Mouse (Mus musculus): Measurements from ENCODE around the gene Rab11a.
"Not testable (repeated sequence)": the region's sequence is repeated elsewhere in the genome, so short reads cannot be mapped to it uniquely, and the experiment has no call there.

Rab11a gene

DNA sequence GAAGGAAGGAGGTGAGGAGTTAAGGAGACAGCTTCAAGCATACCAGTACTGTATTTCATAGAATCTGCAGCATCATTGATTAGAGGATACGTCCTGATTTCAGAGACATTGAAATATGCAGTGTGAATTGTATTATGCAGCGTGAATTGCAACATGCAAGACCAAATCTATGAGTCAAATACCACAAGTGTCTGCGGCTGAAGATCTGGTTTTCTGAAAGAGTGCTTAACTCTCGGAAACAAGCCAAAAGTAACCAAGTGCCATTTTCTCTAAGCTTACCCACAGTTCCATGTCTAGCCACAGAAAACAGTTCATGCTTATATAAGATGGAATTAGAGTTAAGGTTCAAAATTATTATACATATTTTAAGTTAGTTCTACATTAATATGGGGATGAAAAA, 10.2 kb upstream of the Rab11a start:
- in situ Hi-C loops (cut with MboI, MseI) = no loop called here

DNA sequence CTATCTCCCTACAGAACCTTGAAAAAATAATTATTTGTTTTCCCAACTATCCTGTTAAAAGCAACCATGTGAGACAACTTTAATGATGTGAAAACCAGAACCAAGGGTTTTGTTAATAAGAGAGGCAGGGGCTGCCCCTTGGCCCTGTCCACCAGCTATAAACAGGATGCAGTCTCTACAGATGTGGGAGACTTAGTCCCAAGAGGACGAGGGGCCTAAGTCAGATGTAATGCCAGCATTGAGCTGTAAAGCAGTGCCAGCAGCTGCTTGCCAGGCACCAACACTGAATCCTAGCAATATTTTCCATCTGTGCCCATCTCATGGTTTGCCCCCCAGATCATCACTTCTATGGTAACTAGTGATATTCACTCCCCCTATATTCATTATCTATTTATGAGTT, 4.9 kb upstream of the Rab11a start:
- in situ Hi-C loops (cut with MboI, MseI) = no loop called here

GRCm38 (mm10) chr9:64739001-64739400, 1.4 kb upstream of the Rab11a start:
- in situ Hi-C loops (cut with MboI, MseI) = no loop called here

GRCm38 (mm10) chr9:64736639-64737405, 736 bp downstream of the Rab11a start:
- in situ Hi-C loops (cut with MboI, MseI) = no loop called here

GRCm38 (mm10) chr9:64736076-64736638, 1.4 kb downstream of the Rab11a start:
- in situ Hi-C loops (cut with MboI, MseI) = no loop called here

DNA sequence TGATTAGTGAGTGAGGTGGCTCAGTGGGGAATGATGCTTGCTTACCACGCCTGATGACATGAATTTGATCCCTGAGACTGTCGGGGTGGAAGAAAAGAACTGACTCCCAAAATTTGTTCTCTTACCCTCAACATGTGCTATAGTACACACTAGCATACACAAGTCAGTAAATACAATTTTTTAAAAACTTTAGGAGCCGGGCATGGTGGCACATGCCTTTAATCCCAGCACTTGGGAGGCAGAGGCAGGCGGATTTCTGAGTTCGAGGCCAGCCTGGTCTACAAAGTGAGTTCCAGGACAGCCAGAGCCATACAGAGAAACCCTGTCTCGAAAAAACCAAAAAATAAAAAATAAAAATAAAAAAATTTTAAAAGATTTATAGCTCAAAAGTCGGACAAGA, 2.6 kb downstream of the Rab11a start:
- in situ Hi-C loops (cut with MboI, MseI) = not testable (repeated sequence)

- in situ Hi-C loops (cut with MboI, MseI) = no loop called here
Observed at GRCm38 (mm10) chr9:64734166-64734565, 3.4 kb downstream of the Rab11a start.

- in situ Hi-C loops (cut with MboI, MseI) = no loop called here
Observed at GRCm38 (mm10) chr9:64731029-64731560, 6.5 kb downstream of the Rab11a start.

DNA sequence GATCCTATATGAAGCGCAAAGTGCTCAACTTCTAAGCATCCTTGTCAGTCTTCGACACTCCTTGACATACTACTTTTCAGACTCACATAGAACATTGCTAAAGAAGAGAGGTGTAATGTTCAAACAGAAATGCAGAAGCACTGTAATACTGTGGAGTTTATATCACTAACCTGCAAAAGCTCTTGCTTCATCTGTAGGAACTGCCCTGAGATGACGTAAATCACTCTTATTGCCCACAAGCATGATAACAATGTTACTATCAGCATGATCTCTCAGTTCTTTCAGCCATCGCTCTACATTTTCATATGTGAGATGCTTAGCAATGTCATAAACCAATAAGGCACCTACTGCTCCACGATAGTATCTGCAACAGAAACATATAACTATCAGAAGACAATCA, 11.1 kb downstream of the Rab11a start:
- in situ Hi-C loops (cut with MboI, MseI) = no loop called here

DNA sequence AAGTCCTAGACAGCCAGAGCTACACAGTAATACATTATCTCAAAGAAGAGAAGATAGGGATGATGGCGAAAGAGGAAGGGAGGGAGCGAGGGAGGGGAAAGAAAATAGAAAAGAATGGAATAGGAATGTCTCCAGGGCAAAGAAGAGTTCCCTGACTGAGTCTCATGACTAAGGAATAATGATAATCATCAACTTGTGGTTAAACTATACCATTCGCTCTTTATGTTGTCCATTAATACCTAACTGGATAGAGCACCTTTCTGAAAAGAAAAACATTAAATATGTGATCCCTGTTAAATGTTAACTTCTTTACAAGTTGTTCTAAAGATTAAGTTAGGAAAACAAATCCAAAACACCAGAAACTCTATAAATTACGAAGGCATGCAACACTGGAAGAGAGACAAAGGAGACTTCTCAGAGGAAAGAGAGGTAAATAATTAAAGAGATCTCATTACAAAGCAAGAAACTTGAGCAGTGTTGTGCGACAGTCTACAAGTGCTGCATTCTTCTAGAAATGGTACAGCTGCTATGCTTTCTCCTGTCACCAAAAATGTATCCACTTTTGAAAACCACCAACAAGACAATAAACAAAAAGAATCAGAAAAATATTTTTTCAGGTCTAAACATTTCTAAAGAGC, 17.9 kb downstream of the Rab11a start:
- in situ Hi-C loops (cut with MboI, MseI) = no loop called here

GRCm38 (mm10) chr9:64710291-64710690, 27.3 kb downstream of the Rab11a start:
- in situ Hi-C loops (cut with MboI, MseI) = not testable (repeated sequence)

- in situ Hi-C loops (cut with MboI, MseI) = no loop called here
Observed at GRCm38 (mm10) chr9:64704073-64704840, 33.3 kb downstream of the Rab11a start.

GRCm38 (mm10) chr9:64703420-64703965, 34.1 kb downstream of the Rab11a start:
- in situ Hi-C loops (cut with MboI, MseI) = no loop called here

DNA sequence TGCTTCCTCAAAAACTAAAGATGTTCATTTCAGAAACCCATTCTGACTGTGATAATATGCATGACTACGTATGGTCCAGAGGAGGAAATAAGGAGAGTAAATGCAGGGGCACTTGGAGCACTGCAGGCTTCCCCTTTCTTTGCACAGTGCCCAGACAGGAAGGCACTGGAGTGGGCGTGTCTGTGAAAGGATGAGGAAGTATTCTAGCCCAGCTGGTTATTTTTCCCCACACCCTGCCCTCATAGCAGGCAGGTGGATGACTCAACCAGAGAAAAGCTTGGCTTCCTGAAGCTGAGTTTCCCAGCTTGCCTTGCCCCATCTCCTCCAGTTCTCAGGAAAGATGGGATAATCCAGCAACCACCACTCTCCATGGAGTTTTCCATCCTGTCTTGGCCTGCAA, 34.6 kb downstream of the Rab11a start:
- in situ Hi-C loops (cut with MboI, MseI) = no loop called here

- in situ Hi-C loops (cut with MboI, MseI) = no loop called here
Observed at GRCm38 (mm10) chr9:64702391-64702790, 35.2 kb downstream of the Rab11a start.

DNA sequence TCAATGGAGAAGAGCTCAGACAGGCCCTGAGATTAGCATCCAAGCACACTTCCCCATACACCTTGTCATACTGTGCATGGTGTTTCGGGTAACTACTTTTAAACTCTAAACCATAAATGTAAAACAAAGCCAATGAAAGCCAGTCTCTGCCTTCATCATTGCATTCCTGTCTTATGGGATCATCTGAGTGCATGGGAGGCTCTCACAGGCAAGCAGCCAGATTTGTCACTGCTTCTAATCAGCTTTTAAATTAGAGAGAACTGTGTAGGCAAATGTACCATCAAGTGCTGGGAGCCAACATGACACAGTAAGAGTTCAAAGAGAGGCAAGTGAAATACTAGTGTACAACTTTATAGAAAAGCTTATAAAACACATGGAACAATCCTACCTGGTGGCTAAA, 35.9 kb downstream of the Rab11a start:
- in situ Hi-C loops (cut with MboI, MseI) = no loop called here

GRCm38 (mm10) chr9:64700451-64701311, 36.9 kb downstream of the Rab11a start:
- in situ Hi-C loops (cut with MboI, MseI) = no loop called here

DNA sequence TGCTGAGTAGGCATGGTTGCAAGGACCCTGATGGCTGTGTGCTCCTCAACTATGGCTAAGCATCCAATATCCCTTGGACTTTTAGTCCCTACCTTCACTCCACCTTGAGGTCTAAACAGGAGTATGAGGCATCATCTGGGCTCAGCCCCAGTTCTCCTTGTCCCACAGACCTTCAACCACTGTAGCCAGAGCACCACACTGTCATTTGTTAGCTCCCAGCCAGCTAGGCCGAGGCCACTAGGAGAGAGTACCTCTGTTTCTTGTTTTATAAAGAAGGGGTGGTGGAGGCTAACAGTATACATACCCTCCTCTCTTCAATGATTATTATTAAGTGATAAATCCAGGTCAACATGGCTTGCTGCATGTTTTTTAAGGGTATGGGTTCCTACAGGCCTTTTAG, 39.0 kb downstream of the Rab11a start:
- in situ Hi-C loops (cut with MboI, MseI) = no loop called here

GRCm38 (mm10) chr9:64697677-64698076, 39.9 kb downstream of the Rab11a start:
- in situ Hi-C loops (cut with MboI, MseI) = no loop called here

DNA sequence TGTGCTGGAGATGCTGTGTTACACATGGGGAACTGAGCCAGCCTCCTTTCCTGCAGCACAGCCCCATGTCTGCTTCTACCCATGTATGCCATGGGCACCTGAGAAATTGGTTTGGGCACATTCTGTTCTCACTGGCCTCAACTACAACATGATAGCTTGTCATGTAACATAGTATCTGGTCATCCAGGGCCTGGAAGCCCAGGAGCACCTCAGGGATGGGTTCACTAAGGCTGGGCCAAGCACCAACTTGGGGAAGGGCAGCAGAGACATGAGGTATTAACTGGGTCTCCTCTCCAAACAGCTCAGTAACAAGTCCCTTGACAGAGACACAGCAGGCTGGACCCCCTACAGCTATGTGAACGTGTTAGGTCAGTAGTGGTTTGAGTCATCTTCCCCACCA, 40.6 kb downstream of the Rab11a start:
- in situ Hi-C loops (cut with MboI, MseI) = no loop called here

- in situ Hi-C loops (cut with MboI, MseI) = no loop called here
Observed at GRCm38 (mm10) chr9:64696404-64696803, 41.2 kb downstream of the Rab11a start.

Data from T-helper 1 cell (primary cell).